33 mouse cellular contexts compared by ENCODE assay signal in genomic region chr14:87155621-87156238, GRCm38 (mm10). TPM values are rescaled to one million over a fixed set of nuclear protein-coding genes. Genes with fewer than 3 reads are reported as not detected.
DNase-seq lines count a peak whose midpoint lies in the region; ATAC-seq and TF ChIP-seq lines count a peak whose summit lies in the region.
"Had no signal": no experiment of that assay in that cellular context is flagged by ENCODE, and none has a peak within 500 bp of the region (broad histone marks: within the 10 kb centered on the region; RNA-seq: fewer than 3 reads in every experiment).

No protein-coding gene starts in this region.

- H3K4me2 ChIP-seq in myocyte (ENCODE audit: low read depth): peak overlapping the region; percentile 70
- H3K4me2 ChIP-seq in intestine, embryonic 15.5 days (replicated peaks): no peak overlapping the region
- H3K4me2 ChIP-seq: heart, embryonic 13.5 days; hindbrain, embryonic 15.5 days; limb, embryonic 15.5 days; liver, embryonic 13.5 days; midbrain, embryonic 12.5 days; neural tube, embryonic 13.5 days; stomach, embryonic 15.5 days had no signal

- H3K79me3 ChIP-seq in C2C12 (ENCODE audit: low read depth): no peaks in the 10 kb centered on the region

- DNase-seq in left cerebral cortex, adult 2 months (ENCODE audit: extremely low spot score in 1 of 2, low spot score in 2 of 2): no peak
- DNase-seq in left cerebral cortex, postnatal 10 days (ENCODE audit: extremely low spot score in 1 of 2, low spot score in 2 of 2): no peak
- DNase-seq in NIH3T3 (ENCODE audit: low read depth): peak; percentile 33
- DNase-seq: adrenal gland, postnatal 25 days; cerebellum, adult 18-20 months; cerebellum, postnatal 14 days; gastrocnemius, postnatal 10 days; heart, postnatal 10 days; kidney, adult 2 months; kidney, postnatal 36 days; layer of hippocampus, postnatal 36 days; liver, embryonic 13.5 days; lung, adult 18-20 months; lung, postnatal 4 days; thymus, adult 18-20 months; thymus, postnatal 36 days had no signal

- no peaks in the 10 kb centered on the region for H3K36me3 ChIP-seq in C2C12 (ENCODE audit: control insufficient read depth, insufficient read depth)
- no peaks in the 10 kb centered on the region for H3K36me3 ChIP-seq in myocyte (ENCODE audit: control insufficient read depth, insufficient read depth)
- H3K36me3 ChIP-seq in intestine, embryonic 15.5 days: no peaks in the 10 kb centered on the region
- H3K36me3 ChIP-seq: G1E; heart, embryonic 13.5 days; hindbrain, embryonic 10.5 days; hindbrain, embryonic 15.5 days; limb, embryonic 10.5 days; limb, embryonic 15.5 days; liver, embryonic 13.5 days; midbrain, embryonic 12.5 days; neural tube, embryonic 13.5 days; stomach, embryonic 15.5 days had no signal

- no peaks in the 10 kb centered on the region for H3K9me3 ChIP-seq in intestine, embryonic 15.5 days
- H3K9me3 ChIP-seq: G1E; heart, embryonic 13.5 days; hindbrain, embryonic 10.5 days; hindbrain, embryonic 15.5 days; limb, embryonic 10.5 days; limb, embryonic 15.5 days; liver, embryonic 13.5 days; megakaryocyte, embryonic 14.5 days; midbrain, embryonic 12.5 days; neural tube, embryonic 13.5 days; stomach, embryonic 15.5 days had no signal

- no peak for TF ChIP-seq CTCF in left cerebral cortex, adult 2 months (IDR thresholded peaks at IDR 0.05)
- TF ChIP-seq CTCF in C2C12 (IDR thresholded peaks at IDR 0.05; ENCODE audit: control insufficient read depth, insufficient read depth, insufficient read length): no peak

- TF ChIP-seq POLR2A in myocyte (IDR thresholded peaks at IDR 0.05; ENCODE audit: insufficient read length, low read depth): no peak

- peak overlapping the region; percentile 70 for H3K27ac ChIP-seq in left cerebral cortex, adult 2 months
- no peak overlapping the region for H3K27ac ChIP-seq in intestine, embryonic 15.5 days
- H3K27ac ChIP-seq: heart, embryonic 13.5 days; hindbrain, embryonic 10.5 days; hindbrain, embryonic 15.5 days; layer of hippocampus, adult 2 months; limb, embryonic 10.5 days; limb, embryonic 15.5 days; liver, embryonic 13.5 days; midbrain, embryonic 12.5 days; neural tube, embryonic 13.5 days; stomach, embryonic 15.5 days had no signal

- no peaks in the 10 kb centered on the region for H3K27me3 ChIP-seq in C2C12 (ENCODE audit: control insufficient read depth, insufficient read depth, insufficient read length)
- H3K27me3 ChIP-seq in myocyte (ENCODE audit: control insufficient read depth, insufficient read depth, insufficient read length): no peaks in the 10 kb centered on the region
- no peaks in the 10 kb centered on the region for H3K27me3 ChIP-seq in intestine, embryonic 15.5 days (replicated peaks)
- H3K27me3 ChIP-seq: heart, embryonic 13.5 days; hindbrain, embryonic 15.5 days; limb, embryonic 15.5 days; liver, embryonic 13.5 days; megakaryocyte, embryonic 14.5 days; midbrain, embryonic 12.5 days; neural tube, embryonic 13.5 days; stomach, embryonic 15.5 days had no signal

- H3ac ChIP-seq in C2C12 (ENCODE audit: control insufficient read depth, insufficient read length, low read depth): peak overlapping the region; percentile 52
- no peak overlapping the region for H3ac ChIP-seq in myocyte (ENCODE audit: control insufficient read depth, insufficient read length)

- H3K4me3 ChIP-seq in left cerebral cortex, adult 2 months: no peak overlapping the region
- H3K4me3 ChIP-seq in C2C12 (ENCODE audit: insufficient read depth, poor library complexity, severe bottlenecking): no peak overlapping the region
- H3K4me3 ChIP-seq in myocyte: no peak overlapping the region
- H3K4me3 ChIP-seq in intestine, embryonic 15.5 days (replicated peaks): no peak overlapping the region
- H3K4me3 ChIP-seq: heart, embryonic 13.5 days; hindbrain, embryonic 10.5 days; hindbrain, embryonic 15.5 days; layer of hippocampus, adult 2 months; limb, embryonic 10.5 days; limb, embryonic 15.5 days; liver, embryonic 13.5 days; megakaryocyte, embryonic 14.5 days; midbrain, embryonic 12.5 days; neural tube, embryonic 13.5 days; stomach, embryonic 15.5 days had no signal

- ATAC-seq in intestine, embryonic 15.5 days: no peak
- ATAC-seq in inflammation-experienced regulatory T-cells, adult 6 months: no peak
- ATAC-seq: forebrain, embryonic 14.5 days; lung, postnatal 0 days had no signal

- H3K79me2 ChIP-seq in C2C12 (ENCODE audit: control insufficient read depth, insufficient read depth): no peaks in the 10 kb centered on the region
- no peaks in the 10 kb centered on the region for H3K79me2 ChIP-seq in myocyte (ENCODE audit: control insufficient read depth, insufficient read depth)

- intact Hi-C loops in left cerebral cortex, adult 2 months (cut with DNase I): loop anchor here (5.0 to 10.0 kb wide), 4 partner anchors 157 to 998 kb away; no protein-coding TSS in a partner anchor
- intact Hi-C loops in left cerebral cortex, postnatal 10 days (cut with DNase I): no loop called here

- H3K4me1 ChIP-seq in intestine, embryonic 15.5 days (replicated peaks): no peaks in the 10 kb centered on the region
- H3K4me1 ChIP-seq: heart, embryonic 13.5 days; hindbrain, embryonic 10.5 days; hindbrain, embryonic 15.5 days; limb, embryonic 10.5 days; limb, embryonic 15.5 days; liver, embryonic 13.5 days; megakaryocyte, embryonic 14.5 days; midbrain, embryonic 12.5 days; neural tube, embryonic 13.5 days; stomach, embryonic 15.5 days had no signal

- WGBS in intestine, embryonic 15.5 days: 82% methylated on average over 9 of the region's 9 CpGs

- H3K9ac ChIP-seq in intestine, embryonic 15.5 days: no peak overlapping the region
- H3K9ac ChIP-seq: heart, embryonic 13.5 days; hindbrain, embryonic 15.5 days; limb, embryonic 15.5 days; liver, embryonic 13.5 days; midbrain, embryonic 12.5 days; neural tube, embryonic 13.5 days; stomach, embryonic 15.5 days had no signal

TF ChIP-seq in C2C12, 6 proteins besides CTCF, POLR2A, EP300 and RAD21:
- TF ChIP-seq USF1 (IDR thresholded peaks at IDR 0.05; ENCODE audit: low read depth) (no peak), CEBPB (IDR thresholded peaks at IDR 0.05; ENCODE audit: low read depth) (peak; percentile 72), FOSL1 (IDR thresholded peaks at IDR 0.05; ENCODE audit: insufficient read depth, low read length, poor library complexity, severe bottlenecking) (no peak)

TF ChIP-seq in myocyte, 11 proteins besides CTCF, POLR2A, EP300 and RAD21:
- TF ChIP-seq E2F4 (IDR thresholded peaks at IDR 0.05; ENCODE audit: insufficient read depth) (no peak), CEBPB (IDR thresholded peaks at IDR 0.05; ENCODE audit: insufficient read depth, poor library complexity, severe bottlenecking) (peak; percentile 60)
TF ChIP-seq in myocyte: peak in this region for 1.

RNA-seq across cellular contexts. Expression of gene Diaph3, which starts 14.7 kb away (rescaled TPM):
- 1 to 10 TPM; 4.3 to 4.6 TPM for total RNA-seq in left cerebral cortex, adult 2 months (2021)
- 1 to 10 TPM; 3.6 to 4.2 TPM for total RNA-seq in left cerebral cortex, postnatal 10 days (2021)
- polyA plus RNA-seq in C2C12 (2012; fragmentation: generic; extraction: Trizol): 14.3 TPM
- 5.7 TPM for polyA plus RNA-seq in myocyte (2012; fragmentation: generic; extraction: Trizol)
- 9.0 and 10.2 TPM in 2 replicates for polyA plus RNA-seq in intestine, embryonic 15.5 days (2015; fragmentation: Nextera tagmentation; extraction: Ambion mirVana)
- polyA plus RNA-seq in inflammation-experienced regulatory T-cells, adult 6 months (2017; shearing (Covaris generic)): 10 to 100 TPM in 1 of 3 experiments, 1 to 10 TPM in 2; 2.6 to 13.5 (median 3.7) TPM
